Mouse (Mus musculus): ENCODE data around the gene Bdh1.
"Not testable (repeated sequence)": the region's sequence is repeated elsewhere in the genome, so short reads cannot be mapped to it uniquely, and the experiment has no call there.

Gene Bdh1

GRCm38 (mm10) chr16:31464953-31465352, 42.9 kb downstream of the Bdh1 start:
- DNase-seq (ENCODE audit: low read depth, low spot score) = no peak

- DNase-seq (ENCODE audit: low read depth, low spot score) = peak; percentile 42
Measured at GRCm38 (mm10) chr16:31465630-31466029, 43.5 kb downstream of the Bdh1 start.

- no peak for DNase-seq (ENCODE audit: low read depth, low spot score)
Measured at GRCm38 (mm10) chr16:31466106-31466505, 44.0 kb downstream of the Bdh1 start.

DNA sequence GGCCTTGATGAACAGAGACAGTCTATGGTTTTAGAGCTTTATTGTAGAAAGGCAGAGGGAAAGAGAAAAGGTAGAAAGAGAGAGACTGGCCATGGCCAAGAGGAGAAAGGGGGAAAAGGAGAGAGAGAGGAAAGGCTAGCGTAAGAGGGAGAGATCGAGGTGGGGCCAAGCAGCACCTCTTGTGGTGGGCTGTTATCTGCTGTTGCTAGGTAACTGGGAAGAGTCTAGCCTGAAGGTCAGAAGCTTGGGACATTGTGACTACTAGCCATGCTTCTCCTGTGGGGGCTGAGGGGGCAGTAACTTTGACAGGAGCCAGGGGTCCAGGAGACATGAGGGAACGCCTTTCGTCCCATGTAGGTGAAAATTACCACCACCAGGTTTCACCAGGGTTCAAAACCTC, 48.7 kb downstream of the Bdh1 start:
- not testable (repeated sequence) for DNase-seq (ENCODE audit: low read depth, low spot score)

DNA sequence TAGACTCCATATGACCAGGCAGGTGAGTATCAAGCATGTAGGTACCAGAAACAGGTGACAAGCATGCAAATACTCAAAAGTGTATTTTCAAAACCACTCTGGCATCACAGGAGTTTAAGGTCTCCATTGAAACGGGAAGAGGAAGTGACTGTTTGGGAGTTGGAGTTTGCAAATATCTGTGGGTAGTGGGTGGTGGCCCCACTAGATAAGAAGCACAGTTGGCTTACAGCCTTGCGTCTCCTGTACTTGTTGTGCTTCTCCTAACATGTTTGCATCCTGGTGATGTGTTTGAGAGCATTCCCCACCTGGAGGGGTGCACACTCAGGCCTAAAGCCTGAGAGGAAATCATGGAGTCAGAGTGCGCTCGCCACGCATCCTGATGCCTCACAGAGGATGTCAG, 49.9 kb downstream of the Bdh1 start:
- DNase-seq (ENCODE audit: low read depth, low spot score) = no peak

DNA sequence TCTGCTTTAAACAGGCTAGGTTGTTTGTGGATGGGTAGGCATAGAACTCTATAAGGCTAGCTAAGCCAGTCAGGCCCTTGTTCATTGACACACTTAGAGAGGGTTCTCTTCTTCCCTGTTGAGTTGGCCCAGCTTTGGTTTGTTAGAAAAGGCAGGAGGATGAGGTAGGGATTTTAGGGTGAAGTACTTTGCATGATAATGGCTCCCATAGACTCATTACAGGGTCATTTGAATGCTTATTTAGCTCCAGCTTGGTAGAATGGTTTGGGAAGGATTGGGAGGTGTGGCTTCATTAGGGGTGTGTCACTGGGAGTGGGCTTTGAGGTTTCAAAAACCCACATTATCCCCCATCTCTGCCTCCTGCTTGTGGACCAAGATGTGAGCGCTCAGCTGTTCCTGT, 51.1 kb downstream of the Bdh1 start:
- no peak for DNase-seq (ENCODE audit: low read depth, low spot score)

- no peak for DNase-seq (ENCODE audit: low read depth, low spot score)
Measured at GRCm38 (mm10) chr16:31475123-31475968, 53.3 kb downstream of the Bdh1 start.

DNA sequence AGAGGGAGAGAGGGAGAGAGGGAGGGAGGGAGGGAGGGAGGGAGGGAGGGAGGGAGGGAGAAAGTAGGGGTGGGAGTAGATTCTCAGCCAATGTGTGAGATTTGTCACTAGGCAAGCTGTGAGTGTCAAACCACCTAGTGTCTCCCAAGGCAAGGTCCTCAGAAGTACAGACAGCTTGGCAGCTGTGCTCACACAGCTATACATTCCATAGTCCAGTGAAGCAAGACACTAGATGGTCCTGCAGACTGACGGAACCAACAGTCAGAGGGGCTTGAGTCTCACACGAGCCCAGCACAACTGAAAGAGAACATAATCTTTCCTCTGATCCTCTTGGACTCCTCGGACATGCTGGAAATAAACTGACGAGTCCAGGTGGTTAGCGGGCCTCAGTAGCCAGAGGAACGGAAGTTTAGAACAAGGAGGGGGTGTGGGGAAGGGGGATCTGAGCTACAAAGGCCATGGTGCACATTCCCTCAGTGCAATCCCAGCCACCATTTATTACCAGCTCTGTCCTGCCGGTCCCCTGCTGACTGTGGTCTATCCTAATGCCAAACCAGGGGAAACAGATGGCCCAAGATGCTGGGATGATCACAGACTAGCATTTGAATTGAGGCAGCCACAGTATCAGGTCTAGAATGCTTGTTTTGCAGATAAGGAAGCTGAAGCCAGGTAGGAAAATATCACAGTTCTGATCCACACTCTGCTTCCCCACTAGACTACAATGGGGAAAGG, 55.0 kb downstream of the Bdh1 start:
- DNase-seq (ENCODE audit: low read depth, low spot score) = no peak

- DNase-seq (ENCODE audit: low read depth, low spot score) = no peak
Measured at GRCm38 (mm10) chr16:31485336-31485735, 63.3 kb downstream of the Bdh1 start.

GRCm38 (mm10) chr16:31487266-31487665, 65.2 kb downstream of the Bdh1 start:
- DNase-seq (ENCODE audit: low read depth, low spot score) = no peak

- no peak for DNase-seq (ENCODE audit: low read depth, low spot score)
Measured at GRCm38 (mm10) chr16:31489096-31489495, 67.0 kb downstream of the Bdh1 start.

DNA sequence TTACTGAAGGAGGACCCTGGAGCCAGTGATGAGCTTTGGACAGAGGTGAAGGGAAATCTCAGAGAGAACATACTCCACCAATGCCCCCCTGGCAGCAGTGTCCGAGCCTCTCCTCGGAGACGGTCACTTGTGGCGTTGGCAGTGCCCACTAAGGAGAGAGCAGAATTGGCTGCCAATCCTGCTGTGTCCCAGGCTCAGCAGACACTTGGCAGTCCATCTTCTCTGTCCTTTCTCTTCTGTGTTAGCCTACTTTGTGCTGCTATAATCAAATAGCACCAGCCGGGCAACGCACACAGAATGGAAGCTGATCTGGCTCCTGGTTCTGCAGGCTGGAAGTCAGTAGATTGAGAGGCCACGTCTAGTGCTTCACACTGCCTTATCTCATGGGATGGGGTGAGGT, 68.9 kb downstream of the Bdh1 start:
- no peak for DNase-seq (ENCODE audit: low read depth, low spot score)

- DNase-seq (ENCODE audit: low read depth, low spot score) = no peak
Measured at GRCm38 (mm10) chr16:31492921-31493549, 71.0 kb downstream of the Bdh1 start.

DNA sequence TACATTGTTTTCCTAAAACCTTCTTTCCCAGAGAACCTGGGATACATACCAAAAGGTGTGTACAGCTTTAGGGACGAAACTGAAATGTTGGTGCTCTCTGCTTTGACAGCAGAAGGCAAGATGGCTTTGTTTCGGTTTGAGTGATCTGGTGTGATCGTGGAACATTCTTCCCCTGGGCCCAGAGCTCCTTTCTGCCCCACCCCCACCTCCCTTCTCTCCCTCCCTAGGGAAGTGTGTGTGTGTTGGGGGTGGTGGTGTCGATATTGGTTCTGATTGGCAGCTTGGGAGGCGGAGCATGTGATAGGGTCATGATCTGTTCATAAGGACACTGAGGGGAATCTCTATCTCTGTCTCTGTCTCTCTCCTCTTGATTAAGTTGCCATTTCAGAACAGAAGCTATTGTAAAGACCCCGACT, 71.5 kb downstream of the Bdh1 start:
- no peak for DNase-seq (ENCODE audit: low read depth, low spot score)

DNA sequence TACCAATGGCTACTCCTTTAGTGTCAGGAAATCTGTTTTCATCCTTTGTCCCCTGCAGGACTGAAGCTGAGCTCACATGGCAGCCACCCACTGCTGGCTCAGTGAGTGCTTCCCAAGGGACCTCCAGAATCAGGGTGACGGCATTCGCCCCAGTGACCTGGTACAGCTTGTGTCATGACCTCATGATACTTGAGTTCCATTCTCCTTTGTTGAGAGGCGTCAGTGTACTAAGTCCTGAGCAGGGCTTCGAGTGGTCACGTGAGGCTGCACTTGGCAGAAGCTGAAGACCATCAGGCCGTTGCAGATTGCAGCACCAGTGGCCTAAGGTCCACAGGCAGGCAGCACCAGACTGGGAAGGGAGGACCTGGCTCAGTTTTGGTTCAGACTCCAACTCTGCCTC, 71.9 kb downstream of the Bdh1 start:
- DNase-seq (ENCODE audit: low read depth, low spot score) = peak; percentile 83

DNA sequence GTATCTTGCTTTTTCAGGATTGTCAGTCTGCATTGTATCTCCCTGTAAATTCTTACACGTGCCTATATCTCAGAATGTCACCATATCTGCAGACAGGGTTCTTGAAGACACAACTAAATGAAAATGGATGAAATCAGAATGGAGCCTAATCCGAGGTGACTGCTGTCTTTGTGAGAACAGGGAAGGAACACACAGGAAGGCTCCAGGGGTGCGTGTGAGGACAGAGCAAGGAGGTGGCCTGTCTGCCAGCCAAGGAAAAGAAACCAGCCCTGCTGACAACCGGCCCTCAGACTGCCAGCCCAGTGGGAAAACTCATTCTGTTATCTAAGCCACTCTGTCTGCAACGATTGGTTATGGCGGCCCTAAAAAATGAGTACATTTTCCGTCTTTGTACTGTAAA, 73.3 kb downstream of the Bdh1 start:
- no peak for DNase-seq (ENCODE audit: low read depth, low spot score)

GRCm38 (mm10) chr16:31495769-31496168, 73.7 kb downstream of the Bdh1 start:
- no peak for DNase-seq (ENCODE audit: low read depth, low spot score)

- no peak for DNase-seq (ENCODE audit: low read depth, low spot score)
Measured at GRCm38 (mm10) chr16:31498336-31498735, 76.3 kb downstream of the Bdh1 start.

- no peak for DNase-seq (ENCODE audit: low read depth, low spot score)
Measured at GRCm38 (mm10) chr16:31499021-31499420, 76.9 kb downstream of the Bdh1 start.

DNA sequence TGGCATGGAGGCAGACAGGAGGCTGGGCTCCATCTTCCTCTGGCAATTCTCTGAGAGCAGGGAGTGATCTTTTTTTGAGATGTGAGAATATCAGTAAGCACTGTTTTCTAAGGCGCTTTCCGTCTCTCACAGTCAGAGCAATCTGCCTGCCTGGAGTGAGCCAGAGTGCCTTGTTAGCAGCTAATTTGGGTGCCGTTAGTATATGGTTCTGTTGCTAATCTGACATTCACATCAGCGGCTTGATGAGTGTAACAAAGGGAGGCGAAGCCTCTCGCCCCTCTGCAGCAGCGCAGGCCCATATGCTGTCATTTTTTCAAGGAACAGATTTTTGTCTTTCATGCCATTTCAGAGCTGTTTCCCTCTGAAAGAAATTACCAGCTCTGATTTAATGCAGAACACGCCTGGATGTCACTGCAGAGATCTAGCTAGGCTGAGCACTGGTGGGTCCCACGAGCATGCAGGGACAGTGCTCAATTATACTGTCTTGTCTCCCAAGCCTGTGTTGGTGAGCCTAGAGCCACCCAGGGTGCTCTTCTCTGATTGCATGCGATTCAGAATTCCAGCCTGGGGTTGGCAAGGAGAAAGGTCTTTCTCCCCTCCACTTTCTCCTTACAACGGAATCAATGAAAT, 77.7 kb downstream of the Bdh1 start:
- DNase-seq (ENCODE audit: low read depth, low spot score) = peak; percentile 86

DNA sequence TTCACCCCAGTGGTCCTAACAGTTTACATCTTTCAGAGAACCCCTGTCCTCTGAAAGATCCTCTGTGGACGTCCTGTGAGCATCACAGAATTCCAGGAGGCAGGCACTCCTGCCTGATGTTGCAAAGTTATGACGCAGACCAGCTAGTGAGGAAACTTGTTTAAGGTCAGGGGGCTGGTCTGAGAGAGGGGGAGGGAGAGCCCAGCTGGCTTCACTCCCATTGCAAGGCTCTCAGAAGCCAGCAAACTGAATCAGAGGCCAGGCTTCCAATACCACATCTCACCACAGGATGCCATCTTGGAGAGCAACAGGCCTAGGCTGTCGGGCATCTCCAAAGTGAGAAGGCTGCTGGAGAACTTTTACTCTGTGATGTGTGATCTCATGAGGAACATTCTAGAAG, 78.5 kb downstream of the Bdh1 start:
- DNase-seq (ENCODE audit: low read depth, low spot score) = no peak
